Mouse (Mus musculus) ovary, postnatal 10 days (tissue): ENCODE data around the gene A830005F24Rik.
A peak's percentile ranks its signal among the peaks of the same experiment; 100 is the strongest.

Experiments
- DNase-seq: peaks from one replicate; pipeline ENCODE4 v3.0.0; 2022; ENCODE audit warnings: low spot score

Gene A830005F24Rik

GRCm38 (mm10) chr13:48545476-48546281 lies 32.3 kb downstream of the A830005F24Rik start:
- DNase-seq, result peak; percentile 81

DNA sequence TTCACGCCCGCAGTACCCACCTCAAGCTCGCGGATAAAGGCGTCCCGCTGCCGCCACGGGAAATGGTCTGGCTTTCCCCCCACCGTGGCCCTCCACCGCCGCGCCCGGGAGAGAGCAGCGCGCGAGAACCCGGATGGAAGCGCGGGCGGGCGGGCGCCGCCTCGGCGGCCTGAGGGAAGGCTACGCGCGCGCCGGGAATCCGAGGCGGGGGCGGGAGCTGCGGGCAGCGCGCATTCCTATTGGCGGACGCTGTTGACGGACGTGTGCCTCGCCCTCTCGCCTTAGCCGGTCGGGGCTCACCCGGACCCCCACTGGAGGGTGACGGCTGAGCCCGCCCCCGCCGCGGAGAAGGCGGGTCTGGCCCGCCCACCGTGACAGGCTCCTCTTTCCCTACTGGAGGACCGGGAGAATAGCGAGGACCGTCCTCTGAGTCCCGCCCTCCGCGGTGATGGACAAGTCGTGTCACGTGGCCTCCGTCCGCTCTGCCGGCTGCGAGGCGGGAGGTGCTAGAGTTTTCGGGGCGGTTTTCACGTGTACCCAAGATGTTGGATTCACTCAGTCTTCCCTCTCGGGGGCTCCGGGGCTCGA lies 33.1 kb downstream of the A830005F24Rik start:
- peak; percentile 98 for DNase-seq

- no peak for DNase-seq
Observed at GRCm38 (mm10) chr13:48547623-48548022, 34.3 kb downstream of the A830005F24Rik start.

DNA sequence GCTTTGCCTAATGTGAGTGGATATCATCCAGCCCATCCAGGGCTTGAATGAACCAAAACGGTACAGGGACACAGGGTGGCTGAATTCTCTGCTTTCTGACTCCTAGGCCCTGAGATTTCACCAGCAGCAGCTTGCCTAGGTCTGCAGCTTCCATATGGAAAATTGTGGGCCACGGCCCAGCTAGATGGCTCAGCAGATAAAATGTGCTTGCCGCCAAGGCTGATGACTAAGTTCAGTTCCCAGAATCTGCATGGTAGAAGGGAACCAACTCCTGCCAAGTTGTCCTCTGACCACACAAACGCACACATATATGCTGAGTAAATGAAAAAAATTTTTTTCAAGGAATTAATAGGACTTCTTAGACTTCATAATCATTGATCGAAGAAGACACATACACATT lies 34.9 kb downstream of the A830005F24Rik start:
- DNase-seq, result no peak

DNA sequence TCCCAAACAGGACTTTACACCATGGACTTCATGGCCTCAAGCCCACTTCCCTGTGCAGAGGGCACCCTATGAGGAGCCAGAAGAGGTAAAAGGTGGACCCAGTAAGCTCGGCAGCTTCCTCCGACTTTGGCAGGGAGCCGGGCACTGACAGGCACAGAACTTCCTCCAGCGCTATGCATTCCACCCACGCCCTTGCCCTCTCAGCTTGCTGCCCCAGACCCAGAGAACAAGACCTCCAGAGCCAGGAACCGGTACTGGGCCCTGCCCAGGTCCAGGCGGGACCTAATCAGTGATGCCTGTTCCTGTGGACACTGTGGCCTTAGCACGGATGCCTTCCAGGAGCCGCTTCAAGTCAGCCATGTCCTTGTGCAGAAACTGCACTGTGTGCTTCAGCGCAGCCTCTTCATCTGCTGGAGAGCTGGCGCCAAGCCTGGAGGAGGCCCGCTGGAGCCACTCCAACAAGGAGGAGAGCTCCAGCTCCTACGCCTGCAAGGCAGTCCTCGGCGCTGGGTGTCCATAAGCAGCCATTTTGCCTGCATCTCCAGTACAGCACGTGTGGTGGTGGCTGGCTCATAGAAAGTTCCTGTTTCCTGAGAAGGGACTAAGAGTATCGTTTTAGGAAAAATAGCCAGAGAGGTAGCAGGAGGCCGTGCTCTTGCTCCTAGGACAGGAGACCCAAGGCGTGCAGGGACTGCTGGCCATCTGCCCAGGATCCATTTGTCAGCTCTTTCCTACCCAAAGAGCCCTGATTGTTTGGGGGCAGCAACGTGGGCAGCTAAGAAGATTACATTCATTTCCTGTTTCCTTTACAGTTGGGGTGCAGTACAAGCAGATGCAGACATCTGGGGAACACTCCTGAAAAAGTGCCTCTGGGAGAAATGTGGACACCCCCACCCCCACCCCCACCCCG lies 39.1 kb downstream of the A830005F24Rik start:
- DNase-seq, result peak; percentile 94

- DNase-seq, result no peak
Observed at GRCm38 (mm10) chr13:48553511-48553910, 40.1 kb downstream of the A830005F24Rik start.

- DNase-seq, result no peak
Observed at GRCm38 (mm10) chr13:48554552-48554951, 41.2 kb downstream of the A830005F24Rik start.

DNA sequence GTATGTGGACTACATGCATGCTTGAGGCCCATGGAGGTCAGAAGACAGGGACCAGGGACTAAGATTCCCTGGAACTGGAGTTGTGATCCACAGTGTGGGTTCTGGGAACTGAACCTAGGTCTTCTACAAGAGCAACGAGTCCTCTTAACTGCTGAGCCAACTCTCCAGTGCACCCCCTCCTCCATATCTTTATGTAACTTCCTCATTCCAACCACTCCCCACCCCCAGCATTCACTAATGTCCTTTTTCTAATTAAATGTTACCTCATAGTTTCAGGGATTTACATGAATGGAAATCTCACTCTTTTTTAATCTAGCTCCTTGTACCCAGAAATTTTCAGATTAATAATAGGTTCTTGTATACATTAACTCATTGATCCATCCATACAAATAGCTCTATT lies 42.6 kb downstream of the A830005F24Rik start:
- DNase-seq, result no peak

DNA sequence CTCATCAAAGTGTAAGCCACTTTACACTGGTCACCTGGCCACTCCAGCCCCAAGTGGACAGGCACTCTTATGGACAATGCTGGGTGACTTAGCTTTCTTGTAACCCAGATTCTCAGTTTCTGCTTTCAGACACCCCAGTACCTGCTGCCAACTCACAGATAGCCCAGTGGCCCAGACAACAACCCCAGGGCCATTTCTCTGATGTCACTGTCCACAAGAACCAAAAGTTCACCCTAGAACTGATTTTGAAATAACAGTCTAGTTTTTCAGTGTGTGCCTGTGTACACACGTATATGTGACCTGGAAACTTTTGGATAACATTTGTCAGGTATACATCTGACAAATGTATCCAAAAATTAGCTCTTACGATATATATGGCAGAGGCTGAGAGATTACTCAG lies 48.1 kb downstream of the A830005F24Rik start:
- no peak for DNase-seq

DNA sequence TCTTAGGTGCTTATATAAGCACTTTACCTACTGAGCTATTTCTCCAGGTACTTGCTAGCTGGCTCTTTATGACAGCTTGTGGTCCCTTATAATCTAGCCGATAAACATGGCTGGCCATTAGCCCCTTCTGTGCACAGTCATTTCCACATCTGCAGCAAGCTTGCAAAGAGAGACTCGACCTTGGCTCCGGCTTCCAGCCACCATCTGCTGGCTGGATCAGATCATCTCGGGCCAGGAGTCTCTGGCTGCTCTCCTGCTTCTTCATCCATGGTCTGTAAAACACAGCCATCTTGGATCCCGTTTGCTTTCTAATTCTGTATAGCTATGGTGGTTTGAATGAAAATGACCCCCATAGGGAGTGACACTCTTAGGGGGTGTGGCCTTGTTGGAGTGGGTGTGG lies 49.0 kb downstream of the A830005F24Rik start:
- no peak for DNase-seq
